Mouse (Mus musculus): Measurements from ENCODE around the gene Gm3278. TPM values are rescaled to one million over a fixed set of nuclear protein-coding genes. Genes with fewer than 3 reads are reported as not detected.
"Not testable (repeated sequence)": the region's sequence is repeated elsewhere in the genome, so short reads cannot be mapped to it uniquely, and the experiment has no call there.

Gm3278 gene
- polyA plus RNA-seq (2014; fragmentation: Nextera tagmentation; extraction: Ambion mirVana): 0.15 TPM in 1 of 2 replicates, not detected in the other

DNA sequence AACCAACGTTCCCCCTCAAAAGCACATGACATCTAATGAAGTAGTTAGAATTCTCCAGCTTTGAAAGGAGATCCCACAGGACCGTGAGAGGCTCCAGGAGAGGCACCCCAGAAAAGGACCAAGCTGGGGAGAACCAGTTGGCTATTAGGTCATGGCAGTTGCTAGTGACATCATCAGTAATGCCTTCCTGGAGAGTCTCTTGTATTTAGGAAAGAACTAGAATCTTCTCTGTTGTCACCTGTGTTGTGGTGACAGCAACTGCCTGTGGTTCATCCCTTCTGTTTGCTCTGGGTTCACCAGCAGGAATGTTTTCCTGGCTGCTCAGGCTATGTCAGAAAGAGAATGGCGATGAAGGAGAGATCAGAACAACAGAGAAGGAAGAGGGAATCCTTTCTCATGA is at the start of gene Gm3278:
Gene Gm3278 (plus strand): TSS at position 301 of the 400 bp plus-strand sequence.
- H3K4me1 ChIP-seq (ENCODE audit: control insufficient read depth, insufficient read depth, low read length); H3K9me3 ChIP-seq (replicated peaks; ENCODE audit: control insufficient read depth, low read length); ATAC-seq; H3K4me2 ChIP-seq (ENCODE audit: low read length); H3K9ac ChIP-seq (ENCODE audit: low read length); H3K4me3 ChIP-seq (ENCODE audit: low read depth, low read length); H3K27ac ChIP-seq (ENCODE audit: low read depth, low read length); H3K27me3 ChIP-seq (replicated peaks; ENCODE audit: control insufficient read depth, insufficient read depth, low read length); H3K36me3 ChIP-seq (ENCODE audit: control insufficient read depth, insufficient read depth, low read length); DNase-seq (ENCODE audit: low spot score): not testable (repeated sequence)
- 67% methylated on average over 1 of the region's 3 CpGs for WGBS

GRCm38 (mm10) chr14:4855299-4855980 is 36.8 kb upstream of the Gm3278 start, which contains the start of gene Gm3264:
Gene Gm3264 (plus strand): TSS chr14:4855576.
- H3K9me3 ChIP-seq (replicated peaks; ENCODE audit: control insufficient read depth, low read length); H3K27ac ChIP-seq (ENCODE audit: low read depth, low read length); H3K4me1 ChIP-seq (ENCODE audit: control insufficient read depth, insufficient read depth, low read length); ATAC-seq; H3K36me3 ChIP-seq (ENCODE audit: control insufficient read depth, insufficient read depth, low read length); H3K27me3 ChIP-seq (replicated peaks; ENCODE audit: control insufficient read depth, insufficient read depth, low read length): not testable (repeated sequence)
- peak; percentile 0 for DNase-seq (ENCODE audit: low spot score)
- H3K4me2 ChIP-seq (ENCODE audit: low read length): peak within 1 kb of the TSS; percentile 45
- 3% methylated on average over 29 of the region's 59 CpGs for WGBS
- peak within 1 kb of the TSS; percentile 35 for H3K4me3 ChIP-seq (ENCODE audit: low read depth, low read length)
- H3K9ac ChIP-seq (ENCODE audit: low read length): peak within 1 kb of the TSS; percentile 54; the same call in 1 of the 2 replicates

Other genes with a start within 250 kb of the Gm3278 start
- 0.67 and 0.69 TPM in 2 replicates for gene Gm3239, start 228.2 kb upstream of the Gm3278 start, polyA plus RNA-seq (2014; fragmentation: Nextera tagmentation; extraction: Ambion mirVana)
- gene Gm7876, start 183.2 kb upstream of the Gm3278 start, polyA plus RNA-seq (2014; fragmentation: Nextera tagmentation; extraction: Ambion mirVana): not detected in 2 replicates
- gene Gm3252, start 165.6 kb upstream of the Gm3278 start, polyA plus RNA-seq (2014; fragmentation: Nextera tagmentation; extraction: Ambion mirVana): 1.8 and 2.0 TPM in 2 replicates
- gene Gm9602, start 116.1 kb upstream of the Gm3278 start, polyA plus RNA-seq (2014; fragmentation: Nextera tagmentation; extraction: Ambion mirVana): not detected in 2 replicates
- gene Gm3269, start 54.3 kb upstream of the Gm3278 start, polyA plus RNA-seq (2014; fragmentation: Nextera tagmentation; extraction: Ambion mirVana): not detected in 2 replicates
- gene Gm3264, start 36.8 kb upstream of the Gm3278 start, polyA plus RNA-seq (2014; fragmentation: Nextera tagmentation; extraction: Ambion mirVana): 2.4 and 3.7 TPM in 2 replicates
- gene Gm8297, start 91.5 kb downstream of the Gm3278 start, polyA plus RNA-seq (2014; fragmentation: Nextera tagmentation; extraction: Ambion mirVana): not detected in 2 replicates
- not detected in 2 replicates for gene Gm3298, start 123.5 kb downstream of the Gm3278 start, polyA plus RNA-seq (2014; fragmentation: Nextera tagmentation; extraction: Ambion mirVana)
- not detected in 2 replicates for gene 4930555G01Rik, start 158.2 kb downstream of the Gm3278 start, polyA plus RNA-seq (2014; fragmentation: Nextera tagmentation; extraction: Ambion mirVana)
- 8.2 and 9.9 TPM in 2 replicates for gene Gm8281, start 178.6 kb downstream of the Gm3278 start, polyA plus RNA-seq (2014; fragmentation: Nextera tagmentation; extraction: Ambion mirVana)
- gene Gm8279, start 239.1 kb downstream of the Gm3278 start, polyA plus RNA-seq (2014; fragmentation: Nextera tagmentation; extraction: Ambion mirVana): not detected in 2 replicates

Measured in forebrain, embryonic 14.5 days (tissue).